Mouse (Mus musculus) G1E (cell line): ENCODE results near the gene Inhbc. TPM values are rescaled to one million over a fixed set of nuclear protein-coding genes. Genes with fewer than 3 reads are reported as not detected.

Experiments used
- ATAC-seq: 2 replicates; pipeline ENCODE4 v1.8.0; 2016; ENCODE audit warnings: mild to moderate bottlenecking; ENCODE audit not compliant: insufficient number of reproducible peaks, poor library complexity, low FRiP score, severe bottlenecking; ENCODE audit errors: extremely low read depth
- DNase-seq: peaks from one replicate; pipeline ENCODE4 v3.0.0; 2012; ENCODE audit warnings: low spot score
- H3K27me3 ChIP-seq: 2 replicates; pipeline ENCODE4 v1.6.1; 2012; ENCODE audit warnings: mild to moderate bottlenecking, low read length, inconsistent platforms; ENCODE audit not compliant: insufficient read depth
- H3K36me3 ChIP-seq: replicated peaks from 2 replicates; pipeline ENCODE3; 2012; ENCODE audit warnings: mild to moderate bottlenecking, inconsistent platforms
- H3K4me1 ChIP-seq: 2 replicates; pipeline ENCODE4 v1.6.1; 2012; ENCODE audit warnings: low read depth, low read length, inconsistent platforms, mixed read lengths; ENCODE audit not compliant: insufficient read depth
- H3K4me3 ChIP-seq: 2 replicates; pipeline ENCODE4 v1.5.1; 2012; ENCODE audit warnings: low read depth, mild to moderate bottlenecking, inconsistent platforms, low read length, moderate library complexity, mixed read lengths
- H3K9me3 ChIP-seq: replicated peaks from 2 replicates; pipeline ENCODE4 v1.6.1; 2012; ENCODE audit warnings: inconsistent platforms
- CTCF ChIP-seq: IDR thresholded peaks from 2 replicates; pipeline ENCODE4 v1.5.1; 2012; ENCODE audit warnings: low read depth, low read length, inconsistent platforms, mixed read lengths
- GATA1 ChIP-seq: IDR thresholded peaks from 2 replicates; pipeline ENCODE4 v1.6.1; 2012; ENCODE audit warnings: borderline replicate concordance, low read length, inconsistent platforms, mixed read lengths
- GATA2 ChIP-seq: IDR thresholded peaks from 2 replicates; pipeline ENCODE4 v1.6.1; 2012; ENCODE audit warnings: low read depth, low read length, inconsistent platforms, borderline replicate concordance
- POLR2AphosphoS5 ChIP-seq: IDR thresholded peaks from 2 replicates; pipeline ENCODE4 v1.6.1; 2012; ENCODE audit warnings: low read depth, low read length, inconsistent platforms; ENCODE audit not compliant: insufficient replicate concordance
- TAL1 ChIP-seq: conservative IDR thresholded peaks from 2 replicates; pipeline ENCODE4 v1.6.1; 2012; ENCODE audit warnings: low read depth, low read length, inconsistent platforms, mixed read lengths
- polyA plus RNA-seq: library from polyadenylated mRNA; stranded (reverse); fragments of >175 nt; gene quantifications from 2 replicates; pipeline ENCODE4 v1.2.3, GENCODE M21; 2012
- total RNA-seq, 2 experiments: library from RNA; stranded (forward) in 1 of 2; stranded (reverse) in 1 of 2; fragments of 200-1000 nt in 1 of 2; fragments of >200 nt in 1 of 2; fragmentation: Nextera tagmentation in 1 of 2; gene quantifications; 2 replicates each; pipeline ENCODE4 v1.2.3; 2014 to 2017

Gene Inhbc
- total and polyA plus RNA-seq, 3 experiments = 0.05 TPM; not detected in 2

DNA sequence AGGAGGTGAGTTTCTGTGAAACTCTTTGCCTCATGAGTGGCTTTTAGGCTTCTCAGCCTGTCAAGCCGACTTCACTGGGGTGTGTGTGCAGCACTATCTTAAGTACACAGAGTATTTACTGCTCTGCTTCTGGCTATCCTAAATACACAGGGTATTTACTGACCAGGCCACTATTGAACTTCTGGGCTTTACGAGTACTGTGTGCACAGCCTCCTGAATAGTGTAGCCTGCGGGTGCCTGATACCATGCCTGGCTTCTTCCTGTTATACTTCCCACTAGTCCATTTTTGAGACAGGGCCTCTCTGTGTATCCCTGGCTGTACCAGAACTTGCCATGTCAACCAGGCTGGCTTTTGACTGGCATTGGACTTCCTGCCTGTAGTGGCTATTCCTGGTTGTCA is 7.5 kb upstream of the Inhbc start:
- Histone ChIP-seq H3K36me3 (peaks cover 3% of the 10 kb centered on the region), H3K27me3 (peaks cover 8% of the 10 kb centered on the region), H3K4me3 (no peak overlapping the region), H3K9me3 (no peaks in the 10 kb centered on the region), H3K4me1 (peaks cover 19% of the 10 kb centered on the region)
- no peak for TF ChIP-seq TAL1
- TF ChIP-seq CTCF = no peak
- no peak for TF ChIP-seq GATA2
- no peak for TF ChIP-seq POLR2AphosphoS5
- TF ChIP-seq GATA1 = no peak
- no peak for DNase-seq
- ATAC-seq = no peak

DNA sequence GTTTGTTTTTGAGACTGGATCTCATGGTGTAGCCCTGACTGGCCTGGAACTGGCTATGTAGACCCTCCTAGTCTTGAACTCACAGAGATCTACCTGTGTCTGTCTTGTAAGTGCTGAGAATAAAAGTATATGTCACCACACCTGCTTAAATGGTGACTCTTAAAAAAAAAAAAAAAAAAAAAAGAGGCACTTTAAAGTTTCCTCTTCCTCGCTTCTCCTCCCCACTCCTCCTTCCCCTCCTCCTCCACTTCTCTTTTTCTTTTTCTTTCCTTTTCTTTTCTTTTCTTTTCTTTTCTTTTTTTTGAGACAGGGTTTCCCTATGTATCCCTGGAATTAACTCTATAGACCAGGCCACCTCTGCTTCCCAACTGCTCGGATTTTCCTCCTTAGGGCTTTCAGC is 792 bp upstream of the Inhbc start:
- Histone ChIP-seq H3K9me3 (no peaks in the 10 kb centered on the region), H3K27me3 (peaks cover 28% of the 10 kb centered on the region), H3K4me3 (no peak overlapping the region), H3K4me1 (peaks cover 3% of the 10 kb centered on the region; the same call in 1 of the 2 replicates), H3K36me3 (no peaks in the 10 kb centered on the region)
- no peak for DNase-seq
- no peak for ATAC-seq
- TF ChIP-seq TAL1 (no peak), GATA1 (no peak), POLR2AphosphoS5 (no peak), CTCF (no peak), GATA2 (no peak)

DNA sequence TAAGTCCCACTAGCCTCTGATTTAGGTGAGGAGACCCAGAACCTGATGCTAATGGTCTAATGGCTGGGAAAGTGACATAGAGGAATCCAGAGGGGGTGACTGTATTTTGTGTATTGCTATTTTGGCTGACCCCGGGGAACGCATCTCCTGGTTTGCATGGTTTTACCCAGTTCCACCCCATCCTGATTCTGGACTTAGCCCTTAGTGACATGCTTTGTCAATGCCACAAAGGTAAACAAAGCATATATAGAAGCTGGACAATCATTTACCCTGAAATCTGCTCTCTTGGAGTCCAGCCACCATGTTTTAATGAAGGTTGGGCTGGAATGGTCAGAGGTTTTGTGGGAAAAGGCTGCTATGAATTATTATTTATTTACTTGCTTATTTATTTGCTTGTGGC is 2.0 kb downstream of the Inhbc start:
- H3K27me3 ChIP-seq = peaks cover 28% of the 10 kb centered on the region
- H3K4me1 ChIP-seq = peaks cover 3% of the 10 kb centered on the region; the same call in 1 of the 2 replicates
- ATAC-seq = no peak

DNA sequence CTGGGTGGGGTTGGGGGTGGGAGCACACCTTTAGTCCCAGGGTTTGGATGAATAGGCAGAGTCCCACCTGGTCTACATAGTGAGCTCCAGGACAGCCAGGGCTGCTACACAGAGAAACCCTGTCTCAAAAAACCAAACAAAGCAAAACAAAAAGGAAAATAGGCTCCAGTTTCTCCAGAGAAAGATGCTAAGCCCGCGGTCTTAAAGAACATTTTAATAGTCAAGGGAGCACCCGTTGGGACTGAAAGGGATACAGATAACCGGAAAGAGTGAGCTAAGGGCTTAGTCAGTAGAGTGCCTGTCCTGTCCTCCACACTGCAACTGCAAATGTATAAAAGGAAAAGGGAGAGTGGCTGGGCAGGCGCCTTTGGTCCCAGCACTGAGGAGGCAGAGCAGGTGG is 3.1 kb downstream of the Inhbc start:
- no peaks in the 10 kb centered on the region for H3K36me3 ChIP-seq
- TF ChIP-seq GATA1 (no peak), TAL1 (no peak), CTCF (no peak)
- DNase-seq = no peak

More for the DNA sequence above, 2.0 kb downstream of the Inhbc start:
- Histone ChIP-seq H3K9me3 (no peaks in the 10 kb centered on the region), H3K4me3 (no peak overlapping the region), H3K36me3 (no peaks in the 10 kb centered on the region)
- TF ChIP-seq GATA2 (no peak), CTCF (no peak), TAL1 (no peak), POLR2AphosphoS5 (no peak), GATA1 (no peak)
- DNase-seq = no peak

DNA sequence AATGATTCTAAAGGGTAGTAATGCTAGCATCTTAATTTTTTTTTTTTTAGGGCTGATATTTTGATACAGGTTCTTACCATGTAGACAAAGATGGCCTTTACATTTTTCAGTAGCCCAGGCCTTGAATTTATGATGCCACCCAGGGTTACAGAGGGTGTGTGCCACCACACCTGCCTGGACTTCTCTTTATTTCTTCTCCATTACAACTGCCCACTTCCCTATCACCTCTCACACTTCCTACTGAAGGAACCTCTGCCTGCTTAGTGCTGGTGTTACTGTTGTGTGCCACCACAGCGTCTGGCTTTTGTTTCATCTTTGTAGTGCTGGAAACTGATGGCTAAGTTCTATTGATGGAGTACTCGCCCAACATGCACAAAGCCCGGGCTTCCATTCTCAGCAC is 9.5 kb downstream of the Inhbc start:
- peaks cover 39% of the 10 kb centered on the region for H3K27me3 ChIP-seq
- no peak overlapping the region for H3K4me3 ChIP-seq
- TF ChIP-seq TAL1 = no peak
- H3K4me1 ChIP-seq = no peaks in the 10 kb centered on the region
- no peaks in the 10 kb centered on the region for H3K36me3 ChIP-seq
- ATAC-seq = no peak
- DNase-seq = no peak
- H3K9me3 ChIP-seq = no peaks in the 10 kb centered on the region

More for the DNA sequence above, 3.1 kb downstream of the Inhbc start:
- Histone ChIP-seq H3K4me1 (peaks cover 3% of the 10 kb centered on the region; the same call in 1 of the 2 replicates), H3K27me3 (peaks cover 31% of the 10 kb centered on the region), H3K4me3 (no peak overlapping the region), H3K9me3 (no peaks in the 10 kb centered on the region)
- ATAC-seq = no peak

DNA sequence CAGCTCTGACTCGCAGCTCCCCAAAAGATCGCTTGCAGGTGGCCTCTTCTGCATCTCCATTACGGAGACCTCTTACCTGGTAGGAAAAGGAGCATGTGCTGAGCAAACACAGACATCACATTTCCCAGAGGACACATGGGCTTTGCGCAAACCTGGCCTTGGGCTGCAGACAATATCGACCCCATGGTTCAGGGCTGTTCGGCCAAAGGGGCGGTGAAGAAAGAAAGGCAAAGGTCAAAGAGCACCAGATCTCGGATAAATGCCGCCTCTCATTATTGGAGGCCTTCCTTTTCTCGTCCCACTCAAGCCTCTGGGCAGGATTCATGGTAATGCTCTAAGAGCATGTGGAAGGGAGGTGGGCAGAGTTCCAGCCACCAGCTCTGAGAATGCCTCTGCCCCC is 14.9 kb downstream of the Inhbc start:
- DNase-seq = no peak
- Histone ChIP-seq H3K36me3 (no peaks in the 10 kb centered on the region), H3K4me1 (peaks cover 12% of the 10 kb centered on the region), H3K4me3 (no peak overlapping the region), H3K9me3 (no peaks in the 10 kb centered on the region), H3K27me3 (peaks cover 76% of the 10 kb centered on the region)
- TF ChIP-seq GATA2 (no peak), CTCF (no peak), GATA1 (no peak), POLR2AphosphoS5 (no peak), TAL1 (no peak)
- no peak for ATAC-seq
